Mouse (Mus musculus): ENCODE data around the gene Wipi1.

The Wipi1 gene

DNA sequence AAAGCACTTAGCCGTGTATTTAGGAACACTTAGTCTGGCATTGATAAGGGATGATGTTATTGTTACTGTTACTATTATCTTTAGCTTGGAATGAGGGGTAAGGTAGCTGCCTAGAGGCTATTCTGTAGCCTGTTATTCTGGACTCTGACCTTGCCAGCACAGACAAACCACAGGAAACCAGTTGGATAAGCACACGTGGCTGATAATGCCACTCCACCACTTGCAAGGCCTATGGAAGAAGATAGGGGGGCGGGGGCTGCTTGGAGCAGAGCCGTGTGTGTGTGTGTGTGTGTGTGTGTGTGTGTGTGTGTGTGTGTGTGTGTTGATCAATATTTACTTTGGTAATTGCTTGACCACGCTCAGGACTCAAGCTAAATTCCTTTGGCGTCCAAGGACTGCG is 66.5 kb downstream of the Wipi1 start:
- DNase-seq (ENCODE audit: extremely low read depth, low read depth, low spot score), result no peak

DNA sequence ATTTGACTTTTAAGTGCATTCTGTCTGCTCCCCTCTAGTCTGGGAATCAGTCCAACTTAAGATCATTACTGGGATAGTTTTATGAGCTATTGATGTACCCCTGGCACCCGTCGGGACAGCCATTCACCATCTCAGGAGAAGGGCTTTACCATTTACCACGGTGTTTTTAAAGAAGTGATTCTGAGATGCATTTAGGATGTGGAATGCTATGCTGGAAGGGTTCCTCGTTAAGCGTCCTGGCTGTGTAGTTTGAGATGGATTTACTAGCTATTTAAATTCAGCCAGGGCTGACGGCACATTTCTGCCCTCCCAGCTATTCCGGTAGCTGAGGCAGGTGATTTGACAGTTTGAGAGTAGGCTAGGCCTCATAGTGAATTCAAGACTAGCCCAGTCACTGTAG is 67.3 kb downstream of the Wipi1 start:
- no peak for DNase-seq (ENCODE audit: extremely low read depth, low read depth, low spot score)

DNA sequence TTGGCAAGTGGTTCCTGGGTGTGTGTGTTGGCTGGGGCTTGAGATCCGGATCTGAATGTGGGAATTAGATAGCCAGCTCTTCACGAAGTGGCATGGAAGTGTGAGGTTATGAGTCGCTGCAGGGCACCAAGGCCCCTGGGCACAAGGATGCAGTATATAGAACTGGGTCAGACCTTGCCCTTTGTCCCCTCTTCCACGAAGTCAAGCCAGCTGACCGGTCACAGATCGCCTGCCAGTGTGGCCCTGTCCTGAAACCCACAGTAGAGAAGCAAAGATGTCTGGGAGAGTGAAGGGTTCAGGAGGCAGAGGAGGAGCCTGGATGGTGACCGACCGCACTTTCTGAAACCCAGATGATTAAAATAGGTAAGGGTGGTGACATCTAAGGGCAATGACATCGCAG is 68.3 kb downstream of the Wipi1 start:
- DNase-seq (ENCODE audit: extremely low read depth, low read depth, low spot score), result no peak

DNA sequence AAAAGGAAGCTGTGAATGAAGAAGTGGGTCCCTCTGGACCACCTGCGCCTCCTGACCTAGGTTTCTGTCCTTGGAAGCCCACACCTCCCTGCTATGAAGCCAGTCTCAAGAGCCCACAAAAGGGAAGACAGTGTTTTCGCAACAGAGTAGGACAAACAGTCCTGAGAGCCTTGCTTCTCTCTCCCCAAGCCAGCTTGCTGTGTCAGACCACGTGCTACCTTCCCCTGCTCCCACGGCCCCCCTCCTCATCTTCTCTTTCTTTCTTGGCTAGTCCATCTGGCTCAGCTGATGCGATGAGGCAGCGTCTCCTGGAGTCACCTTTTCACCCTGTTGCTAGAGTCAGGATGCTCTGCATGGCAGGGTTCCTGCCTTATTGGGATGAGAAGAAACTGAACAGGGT is 72.5 kb downstream of the Wipi1 start:
- no peak for DNase-seq (ENCODE audit: extremely low read depth, low read depth, low spot score)

DNA sequence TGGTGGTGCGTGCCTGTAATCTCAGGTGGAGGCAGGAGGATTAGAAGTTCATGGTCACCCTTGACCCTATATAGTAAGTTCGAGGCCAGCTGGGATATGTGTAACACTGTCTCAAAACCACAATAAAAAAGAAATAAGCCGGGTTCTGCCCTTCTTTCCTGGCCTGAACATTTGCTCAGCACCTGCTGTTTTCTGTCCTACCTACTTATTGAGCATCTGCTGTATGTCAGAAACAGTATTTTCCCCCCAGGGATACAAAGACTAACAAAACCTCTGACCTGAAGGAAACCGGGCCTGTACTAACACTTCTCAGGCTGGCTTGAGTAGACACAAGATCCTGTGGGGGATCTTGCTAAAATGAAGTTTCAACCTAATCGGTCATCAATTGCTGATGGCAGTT is 74.8 kb downstream of the Wipi1 start:
- no peak for DNase-seq (ENCODE audit: extremely low read depth, low read depth, low spot score)

DNA sequence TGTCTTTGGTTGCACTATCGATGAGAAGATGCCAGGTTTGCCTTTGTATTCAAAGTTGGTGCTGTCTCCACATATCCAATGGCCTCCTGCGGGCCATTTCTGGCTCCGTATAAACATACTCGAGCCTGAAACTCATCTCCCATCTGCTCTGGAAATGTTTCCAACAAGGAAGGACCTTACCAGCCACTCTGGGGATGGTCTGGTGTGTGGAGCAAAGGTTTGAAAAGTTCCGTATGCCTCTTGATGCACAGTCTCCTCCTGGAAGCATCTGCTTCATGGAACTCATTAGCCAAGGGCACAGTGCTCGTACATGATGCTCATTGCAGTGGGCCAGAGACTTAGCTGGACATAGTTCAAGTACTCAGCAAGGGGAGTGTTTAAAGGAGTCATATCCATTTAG is 75.8 kb downstream of the Wipi1 start:
- DNase-seq (ENCODE audit: extremely low read depth, low read depth, low spot score), result no peak

DNA sequence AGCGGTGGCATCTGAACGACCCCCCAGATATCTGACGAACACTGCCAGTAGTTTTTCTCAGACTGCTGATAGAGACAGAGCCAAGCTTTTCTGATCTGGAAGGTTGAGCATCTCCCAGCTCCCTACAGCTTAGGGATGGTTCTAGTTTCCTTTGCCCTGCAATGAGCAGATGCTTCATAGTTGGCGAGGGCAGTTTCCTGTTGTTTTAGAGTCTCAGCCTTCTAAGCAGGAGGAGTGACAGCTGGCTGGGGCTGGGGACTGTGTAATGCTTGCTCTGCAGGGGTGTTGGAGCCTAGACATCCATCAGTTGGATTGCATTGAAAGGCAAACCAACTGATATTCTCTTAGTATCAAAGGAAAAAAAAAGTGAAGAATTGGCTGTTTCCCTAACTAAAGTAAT is 81.7 kb downstream of the Wipi1 start:
- DNase-seq (ENCODE audit: extremely low read depth, low read depth, low spot score), result no peak

DNA sequence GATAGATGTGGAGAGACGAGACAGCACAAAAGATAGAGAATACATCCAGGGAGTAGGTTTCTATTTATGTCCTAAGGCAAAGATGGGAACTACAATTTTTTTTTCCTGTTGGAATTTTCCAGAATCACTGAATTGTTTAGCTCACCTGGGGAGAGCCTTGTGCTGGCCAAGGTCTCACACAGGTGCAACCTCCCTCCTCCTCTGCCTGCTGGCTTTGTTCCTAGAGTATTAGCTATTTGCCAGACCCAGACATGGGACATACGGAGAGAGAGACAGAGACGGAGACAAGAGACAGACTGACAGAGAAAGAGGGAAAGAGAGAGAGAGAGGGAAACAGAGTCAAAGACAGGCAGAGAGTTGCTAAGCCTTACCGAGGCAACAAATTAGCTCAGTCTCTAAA is 86.2 kb downstream of the Wipi1 start:
- no peak for DNase-seq (ENCODE audit: extremely low read depth, low read depth, low spot score)

DNA sequence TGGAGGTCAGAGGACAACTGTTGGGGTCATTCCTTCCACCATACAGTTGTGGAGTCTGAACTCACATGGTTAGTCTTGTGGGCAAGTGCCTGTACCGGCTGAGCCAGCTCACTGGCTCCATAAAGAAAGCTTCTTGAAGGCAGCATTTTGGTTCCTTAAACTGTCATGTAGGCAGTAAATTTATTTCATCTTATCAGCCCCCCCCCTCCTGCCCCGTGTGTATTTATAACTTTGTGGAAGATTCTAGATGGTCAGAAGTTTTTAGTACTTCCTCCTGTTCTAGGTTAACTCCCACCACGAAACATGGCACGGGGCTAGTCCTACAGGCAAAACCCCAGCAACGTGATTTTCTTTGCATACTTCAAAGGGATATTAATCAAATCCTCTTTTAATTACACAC is 86.9 kb downstream of the Wipi1 start:
- no peak for DNase-seq (ENCODE audit: extremely low read depth, low read depth, low spot score)
